Mouse (Mus musculus) NIH3T3 (cell line): ENCODE results near the gene 1700016D06Rik.
"Not testable (repeated sequence)": the region's sequence is repeated elsewhere in the genome, so short reads cannot be mapped to it uniquely, and the experiment has no call there.

ENCODE experiments used
- DNase-seq: peaks from one replicate; pipeline ENCODE4 v3.0.0-alpha.2; 2012; ENCODE audit warnings: low read depth

Gene 1700016D06Rik

DNA sequence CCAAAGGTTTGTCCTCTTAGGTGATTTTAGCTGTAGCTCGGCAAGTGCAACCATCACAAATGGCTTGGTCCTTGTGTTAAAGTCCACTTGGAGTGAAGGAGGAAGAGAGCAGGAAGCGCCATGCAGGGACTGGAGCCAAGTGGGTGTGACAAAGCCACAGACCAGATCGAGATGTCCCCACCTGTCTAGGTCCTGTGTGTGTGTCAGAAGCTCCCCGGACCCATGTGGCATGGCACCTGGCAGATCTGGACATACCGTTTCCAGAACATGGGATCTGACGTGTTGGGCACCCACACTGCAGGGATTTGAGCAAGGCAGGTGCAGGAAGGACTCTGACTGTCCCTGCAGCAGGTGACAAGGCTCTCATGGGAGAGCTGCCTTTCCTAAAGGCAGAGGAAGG is 565 bp upstream of the 1700016D06Rik start:
- DNase-seq, result no peak

DNA sequence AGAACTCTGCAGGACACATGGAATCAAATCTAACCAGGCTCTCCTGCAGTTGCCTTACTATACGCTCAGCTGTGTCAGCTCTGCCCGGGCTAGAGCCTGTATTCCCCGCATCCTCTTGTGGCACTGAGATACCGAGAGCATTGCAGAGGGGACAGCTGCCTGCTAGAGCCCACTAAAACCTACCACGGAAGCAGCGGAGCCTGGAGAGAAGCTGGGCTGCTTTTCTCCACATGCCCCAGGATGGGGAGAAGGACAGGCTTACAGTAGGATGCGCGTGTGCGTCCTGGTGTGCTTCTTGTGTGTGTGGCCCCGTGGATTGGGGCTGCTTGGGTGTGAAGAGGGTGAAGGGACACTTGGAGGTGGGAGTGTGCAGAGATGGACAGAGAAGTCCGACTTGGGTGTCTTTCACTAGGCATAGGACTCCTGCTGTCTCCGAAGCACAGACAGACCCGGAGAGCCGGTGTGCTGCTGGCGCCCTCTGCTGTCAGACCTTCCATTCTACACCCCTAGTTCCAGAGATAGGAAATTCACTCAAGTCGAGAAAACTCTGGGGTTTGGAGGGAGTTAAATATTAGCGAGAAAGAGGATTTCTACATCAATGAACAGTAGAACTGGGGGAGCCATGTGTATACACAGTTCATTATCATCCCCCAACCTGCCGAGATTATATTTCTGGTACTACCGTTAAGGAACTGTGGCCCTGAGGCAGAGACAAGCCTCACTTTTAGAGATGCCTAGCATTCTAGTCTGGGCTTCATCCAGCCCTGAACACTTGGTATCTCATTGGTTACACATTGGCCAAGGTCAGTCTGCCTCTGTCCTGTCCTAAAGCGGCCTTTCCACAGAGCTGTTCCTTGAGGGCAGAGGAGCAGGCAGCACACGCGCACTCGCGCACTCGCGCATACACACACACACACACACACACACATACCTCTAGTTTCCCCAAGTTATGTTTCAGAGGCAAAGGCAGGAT is 517 bp downstream of the 1700016D06Rik start:
- DNase-seq, result peak; percentile 87

DNA sequence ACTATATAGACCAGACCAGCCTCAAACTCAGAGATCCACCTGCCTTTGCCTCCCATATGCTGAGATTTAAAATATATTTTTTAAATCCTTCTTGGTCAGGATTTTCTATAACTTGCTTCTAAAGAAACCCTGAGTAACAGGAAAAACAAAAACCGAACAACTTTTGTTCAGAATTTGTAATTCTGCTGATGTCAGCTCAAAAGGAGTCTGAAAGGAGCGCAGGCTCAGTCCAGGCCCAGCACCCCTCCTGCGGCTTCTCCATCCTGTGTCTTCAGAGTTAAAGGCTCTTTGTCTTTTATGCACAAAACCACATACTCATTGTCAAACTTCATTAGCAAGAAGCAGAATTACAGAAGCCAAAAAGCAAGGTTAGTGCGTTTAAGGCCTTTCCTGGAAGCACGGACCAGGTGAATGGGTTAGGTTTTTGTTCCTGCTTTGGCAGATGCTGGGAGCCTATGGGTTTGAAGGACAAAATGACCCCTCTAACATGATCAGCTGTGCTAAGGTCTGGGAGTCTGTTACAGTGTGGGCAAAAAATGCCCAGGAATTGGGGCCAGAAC is 1.3 kb downstream of the 1700016D06Rik start:
- DNase-seq, result no peak

DNA sequence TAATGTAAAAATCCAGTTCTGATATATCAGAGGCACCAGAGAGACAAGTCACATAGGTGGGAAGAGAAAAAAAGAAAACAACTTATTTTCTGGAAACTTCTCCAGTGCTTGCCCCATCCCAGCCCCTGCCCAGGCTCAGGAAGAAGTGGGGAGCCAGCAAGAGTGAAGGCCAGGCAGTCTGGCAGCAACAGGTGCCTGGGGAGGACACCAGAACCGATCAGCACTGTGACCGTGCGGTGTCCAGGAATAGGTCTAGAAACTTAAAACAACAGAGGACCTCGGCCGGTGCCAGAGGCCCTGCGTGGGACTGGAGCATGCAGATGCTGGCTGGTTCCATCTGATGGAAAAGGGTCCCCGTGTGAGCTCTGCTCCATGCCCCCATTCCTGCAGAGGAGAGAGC is 3.4 kb downstream of the 1700016D06Rik start:
- no peak for DNase-seq

DNA sequence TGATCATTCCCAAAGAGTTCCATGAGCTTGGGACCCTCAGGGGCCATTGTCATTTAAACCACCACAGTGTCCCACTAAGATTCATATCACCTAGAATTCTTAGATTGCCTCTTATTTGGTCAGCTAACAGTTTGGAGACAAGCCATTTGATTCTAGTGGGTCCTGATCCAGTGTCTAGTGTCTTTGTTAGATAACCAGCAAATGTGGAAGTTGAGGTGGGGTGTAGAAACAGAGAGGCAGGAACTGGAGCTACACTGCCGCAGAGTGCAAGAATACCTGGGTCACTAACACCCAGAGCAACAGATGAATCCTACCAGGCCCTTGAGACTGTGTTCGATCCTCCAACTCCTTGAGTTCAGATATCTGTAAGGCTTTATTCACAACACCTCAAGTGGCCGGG is 4.7 kb downstream of the 1700016D06Rik start:
- DNase-seq, result no peak

DNA sequence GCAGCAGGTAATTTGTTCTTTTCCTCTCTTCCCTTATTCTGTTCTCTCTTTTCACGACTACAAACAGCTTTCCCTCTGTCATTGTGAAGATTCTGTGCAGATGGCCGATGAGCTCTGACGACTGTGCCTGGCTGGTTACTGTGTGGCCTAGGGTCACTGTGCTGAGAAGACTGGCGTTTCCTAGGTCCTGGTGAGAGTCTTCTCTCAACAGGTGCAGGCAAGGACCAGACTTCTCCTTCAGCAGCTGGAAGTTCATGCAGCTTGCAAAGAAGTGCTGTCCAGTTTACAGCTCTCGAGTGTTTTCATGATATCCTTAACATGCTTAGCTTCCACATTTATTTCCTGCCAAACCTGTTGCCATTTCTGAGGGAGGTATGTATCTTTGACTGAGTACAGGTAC is 6.9 kb downstream of the 1700016D06Rik start:
- no peak for DNase-seq

DNA sequence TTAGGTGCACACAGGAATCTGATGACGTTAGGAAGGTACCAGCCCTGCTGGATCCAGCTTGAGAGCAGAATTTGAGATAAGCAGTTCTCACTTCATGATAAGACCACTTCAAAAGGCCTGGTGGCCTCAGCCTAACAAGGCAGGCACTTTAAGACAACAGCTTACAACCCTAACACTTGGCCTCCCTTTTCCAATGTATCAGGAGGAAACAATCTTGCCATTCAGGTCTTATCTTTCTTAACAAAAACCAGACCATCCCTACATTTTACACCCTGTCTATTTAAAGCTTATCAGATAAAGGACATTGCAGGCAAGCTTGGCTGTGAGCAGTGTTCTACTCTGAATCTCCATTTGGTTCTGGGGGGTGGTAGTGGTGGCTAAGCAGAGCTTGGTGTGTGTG is 8.4 kb downstream of the 1700016D06Rik start:
- no peak for DNase-seq

DNA sequence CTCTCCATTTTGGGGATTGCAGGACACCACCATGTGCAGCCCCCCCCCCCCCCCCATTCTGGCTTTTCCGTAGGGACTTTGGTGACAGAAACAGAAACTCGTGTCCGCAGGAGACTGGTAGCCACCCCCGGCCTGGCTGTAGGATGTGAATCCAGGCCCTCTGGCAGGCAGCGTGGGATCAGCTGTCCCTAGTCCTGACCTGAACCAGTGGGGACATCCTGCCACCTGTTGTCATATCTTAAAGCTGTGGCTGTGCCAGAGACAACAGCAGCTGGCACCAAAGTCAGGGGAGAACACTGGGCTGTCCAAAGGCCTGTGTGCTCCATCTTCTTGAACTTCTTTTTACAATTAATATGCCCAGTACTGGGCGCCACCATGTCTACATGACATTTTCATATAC is 9.1 kb downstream of the 1700016D06Rik start:
- no peak for DNase-seq

DNA sequence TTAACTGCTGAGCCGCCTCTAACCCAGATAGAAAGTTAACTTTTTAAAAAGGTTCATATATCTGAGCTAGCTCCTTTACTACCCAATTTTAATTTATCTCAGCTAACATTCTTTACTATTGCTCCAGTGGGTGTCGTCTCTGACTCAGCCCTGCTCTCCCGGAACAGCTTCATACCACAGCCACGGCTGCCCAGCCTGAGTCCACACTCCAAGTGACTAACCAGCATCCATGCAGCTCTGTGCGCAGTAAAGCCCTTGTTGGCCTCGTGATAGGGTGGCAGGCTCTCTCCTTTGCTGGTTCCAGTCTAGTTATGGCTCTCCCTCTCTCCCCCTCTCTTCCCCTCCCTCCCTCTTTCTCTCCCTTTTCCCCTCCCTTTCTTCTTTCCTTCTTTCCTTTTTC is 9.6 kb downstream of the 1700016D06Rik start:
- peak; percentile 81 for DNase-seq

DNA sequence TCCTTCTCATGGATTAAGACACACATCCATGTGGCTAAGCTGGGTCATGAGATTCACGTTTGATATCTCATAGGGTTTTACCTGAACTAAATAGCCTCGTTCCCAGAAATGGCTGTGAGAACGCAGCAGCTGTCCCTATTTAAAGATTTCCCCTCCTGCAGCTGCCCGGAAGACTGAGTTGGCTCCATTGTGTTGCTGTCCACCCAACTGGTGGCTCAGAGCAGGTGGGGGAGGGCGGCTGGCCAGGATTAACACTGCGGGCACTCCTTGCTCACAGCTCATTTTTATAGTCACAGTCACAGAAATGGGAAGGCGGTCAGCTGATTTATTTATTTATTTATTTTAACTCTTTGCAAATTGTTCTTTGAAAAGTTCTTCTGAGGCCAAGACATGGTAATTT is 10.9 kb downstream of the 1700016D06Rik start:
- no peak for DNase-seq

DNA sequence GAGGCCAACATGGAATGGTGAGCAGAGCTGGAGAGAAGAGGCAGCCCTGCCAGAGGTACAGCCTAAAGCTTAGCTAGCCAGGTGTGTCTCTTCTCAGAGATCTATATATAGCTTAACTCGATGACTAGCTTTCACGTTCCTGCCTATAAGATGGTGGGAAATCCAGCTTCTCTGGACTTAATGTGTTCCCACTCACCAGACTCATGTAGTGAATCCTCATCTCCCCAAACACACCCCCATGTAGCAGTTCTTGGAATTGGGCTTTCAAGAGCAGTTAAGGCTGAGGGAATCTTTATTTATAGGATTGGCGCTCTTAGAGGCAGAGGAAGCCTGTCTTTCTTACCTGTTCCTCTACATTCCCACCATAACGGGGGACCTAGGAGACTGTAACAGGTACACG is 13.6 kb downstream of the 1700016D06Rik start:
- DNase-seq, result no peak

DNA sequence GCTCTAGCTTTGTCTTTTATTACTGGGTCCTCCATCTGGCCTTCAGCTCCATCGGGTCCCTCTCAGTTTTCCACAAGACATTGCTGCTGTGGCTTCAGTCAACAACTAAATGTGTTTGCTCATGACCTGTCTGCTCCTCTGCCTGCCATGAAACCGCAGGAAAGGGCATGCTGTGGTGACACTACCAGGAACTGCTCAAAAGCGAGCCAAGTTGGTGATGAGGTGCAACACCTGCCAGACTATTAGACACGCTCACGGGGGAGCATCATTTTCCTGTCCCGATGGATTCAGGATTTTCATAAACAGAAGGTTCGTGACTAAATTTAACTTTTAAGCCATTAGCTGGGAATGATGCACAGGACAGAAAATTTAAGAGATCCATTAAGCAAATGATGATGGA is 16.3 kb downstream of the 1700016D06Rik start:
- DNase-seq, result no peak

DNA sequence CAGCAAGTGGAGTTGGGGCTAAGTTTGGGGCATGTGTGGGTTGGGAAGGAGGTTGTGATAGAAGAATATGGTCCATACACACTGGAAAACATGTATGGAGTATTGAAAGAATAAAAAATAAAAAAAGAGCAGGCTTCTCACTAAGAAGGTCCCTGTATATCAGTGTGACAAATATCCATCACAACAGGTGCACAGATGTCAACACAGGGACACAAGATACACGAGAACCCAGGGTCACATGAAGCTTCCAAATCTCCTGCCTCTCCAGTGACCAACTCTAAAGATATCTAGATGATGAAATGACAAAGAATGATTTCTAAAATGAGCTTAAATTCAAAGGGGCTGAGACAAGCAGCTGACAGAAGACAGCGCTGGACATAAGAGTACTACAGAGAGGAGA is 32.6 kb downstream of the 1700016D06Rik start:
- DNase-seq, result no peak

DNA sequence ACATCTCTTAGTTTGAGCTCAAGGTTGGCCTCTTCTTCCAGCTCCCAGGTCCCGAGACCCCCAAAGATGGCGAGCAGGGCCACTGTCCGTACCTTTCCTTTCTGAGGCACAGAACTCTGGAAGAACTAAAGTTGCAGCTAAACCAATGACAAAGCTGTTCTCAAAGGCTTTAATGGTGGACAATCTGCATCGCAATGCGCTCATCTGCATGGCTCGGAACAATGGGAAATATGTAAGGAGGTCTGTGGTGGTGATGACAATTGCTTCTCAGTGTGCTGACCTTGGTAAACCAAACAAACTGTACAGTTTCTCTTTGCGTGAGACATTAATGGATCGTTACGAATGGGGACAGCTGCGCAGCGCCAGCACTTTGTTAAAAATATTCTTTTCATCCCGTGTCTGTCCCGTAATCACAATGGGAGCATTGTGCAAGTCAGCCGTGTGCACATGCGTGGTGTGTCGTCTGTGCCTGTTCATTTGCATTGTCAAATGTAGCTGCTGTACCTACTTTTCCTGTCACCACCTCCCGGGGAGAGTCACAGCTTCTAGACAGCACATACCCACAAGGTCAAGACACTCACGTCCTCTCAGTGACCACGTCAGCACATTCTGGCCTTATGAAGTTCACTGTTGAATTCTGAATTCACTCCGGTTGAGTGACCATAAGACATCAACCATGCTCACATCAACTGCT is 34.7 kb downstream of the 1700016D06Rik start:
- DNase-seq, result not testable (repeated sequence)

DNA sequence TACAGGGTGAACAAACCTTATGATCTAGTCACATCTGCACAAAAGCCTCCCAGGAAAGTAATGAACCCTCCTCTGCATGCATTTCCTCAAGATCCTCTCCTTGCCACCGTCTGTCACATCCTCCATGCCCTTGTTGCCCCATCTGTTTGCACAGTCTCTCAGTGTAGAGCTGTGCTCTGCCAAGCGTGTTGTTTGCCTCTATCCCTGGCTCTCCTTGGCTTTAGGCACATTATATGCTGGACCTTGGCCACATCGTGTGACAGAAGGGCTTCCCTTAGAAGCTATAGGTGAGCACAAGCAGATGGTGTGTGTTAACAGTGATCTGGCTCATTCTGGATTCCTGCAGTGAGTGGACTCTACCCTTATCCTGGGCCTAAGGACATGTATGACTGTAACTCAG is 38.9 kb downstream of the 1700016D06Rik start:
- DNase-seq, result no peak

DNA sequence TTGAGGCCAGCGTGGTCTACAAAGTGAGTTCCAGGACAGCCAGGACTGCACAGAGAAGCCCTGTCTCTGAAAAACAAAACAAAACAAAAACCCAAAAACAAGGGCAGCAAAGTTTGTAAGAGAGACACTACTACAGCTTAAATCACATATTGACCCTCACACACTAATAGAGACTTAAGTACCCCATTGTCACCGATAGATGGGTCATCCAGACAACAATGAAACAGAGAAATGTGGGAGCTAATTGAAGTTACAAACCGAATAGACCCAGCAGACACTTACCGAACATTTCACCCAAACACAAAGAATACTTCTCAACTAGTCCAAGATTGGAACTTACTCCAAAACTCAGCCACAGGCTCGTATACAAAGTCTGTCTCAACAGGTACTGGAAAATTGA is 50.8 kb downstream of the 1700016D06Rik start:
- no peak for DNase-seq

DNA sequence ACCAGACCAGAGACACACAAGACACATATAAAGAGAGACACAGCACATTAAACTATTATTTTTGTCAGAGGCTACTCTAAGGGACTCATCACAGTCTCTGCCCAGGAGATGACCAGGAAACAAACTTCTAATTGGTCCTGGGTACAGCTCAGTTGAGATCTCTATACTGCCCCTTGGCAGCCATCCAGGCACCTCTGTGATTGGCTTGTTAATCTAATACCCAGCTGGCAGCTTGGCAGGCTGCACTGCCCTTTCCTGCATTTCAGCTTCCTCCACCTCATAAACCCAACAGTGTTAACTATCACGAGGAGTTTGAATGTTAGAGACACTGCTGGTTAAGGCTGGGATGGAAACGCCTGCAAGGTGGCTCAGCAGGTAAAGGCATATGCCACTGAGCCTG is 57.7 kb downstream of the 1700016D06Rik start:
- DNase-seq, result no peak

DNA sequence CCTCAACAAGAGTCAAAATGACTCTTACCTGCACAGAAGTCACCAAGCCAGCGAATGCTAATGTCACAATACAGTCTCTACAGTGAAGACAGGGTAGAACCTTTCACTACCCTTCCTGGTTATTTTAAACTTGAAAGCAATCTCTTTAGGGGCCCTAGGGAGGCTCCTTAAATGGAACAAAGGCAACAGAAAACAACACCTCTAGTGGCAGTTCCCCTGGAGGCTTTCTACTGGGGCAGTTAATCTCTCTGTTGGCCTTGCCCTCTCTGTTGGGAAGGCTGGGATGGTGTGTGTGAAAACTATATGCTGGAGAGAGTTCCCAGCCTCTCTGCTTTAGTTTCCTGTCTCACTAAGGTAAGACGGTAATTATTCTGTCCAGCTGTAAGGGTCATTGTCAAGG is 60.3 kb downstream of the 1700016D06Rik start:
- DNase-seq, result no peak

DNA sequence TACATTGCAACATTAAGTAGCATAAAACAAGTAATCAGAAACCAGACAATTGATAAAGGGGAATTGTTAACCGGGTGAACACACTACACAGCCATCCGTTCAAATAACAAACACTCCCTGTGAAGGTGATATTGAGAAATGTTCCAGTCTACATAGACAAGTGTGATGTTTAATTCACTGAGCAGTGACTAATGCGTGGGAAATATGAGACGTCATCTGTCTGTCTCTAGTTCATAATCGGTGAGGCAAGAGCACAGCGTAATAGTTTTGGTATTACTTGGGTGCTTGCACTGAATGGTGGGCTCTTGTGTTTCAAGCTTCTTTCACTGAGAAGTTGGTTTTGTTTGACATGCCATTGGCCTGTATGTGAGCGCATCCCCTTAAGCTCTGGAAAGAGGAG is 63.3 kb downstream of the 1700016D06Rik start:
- DNase-seq, result peak; percentile 16

DNA sequence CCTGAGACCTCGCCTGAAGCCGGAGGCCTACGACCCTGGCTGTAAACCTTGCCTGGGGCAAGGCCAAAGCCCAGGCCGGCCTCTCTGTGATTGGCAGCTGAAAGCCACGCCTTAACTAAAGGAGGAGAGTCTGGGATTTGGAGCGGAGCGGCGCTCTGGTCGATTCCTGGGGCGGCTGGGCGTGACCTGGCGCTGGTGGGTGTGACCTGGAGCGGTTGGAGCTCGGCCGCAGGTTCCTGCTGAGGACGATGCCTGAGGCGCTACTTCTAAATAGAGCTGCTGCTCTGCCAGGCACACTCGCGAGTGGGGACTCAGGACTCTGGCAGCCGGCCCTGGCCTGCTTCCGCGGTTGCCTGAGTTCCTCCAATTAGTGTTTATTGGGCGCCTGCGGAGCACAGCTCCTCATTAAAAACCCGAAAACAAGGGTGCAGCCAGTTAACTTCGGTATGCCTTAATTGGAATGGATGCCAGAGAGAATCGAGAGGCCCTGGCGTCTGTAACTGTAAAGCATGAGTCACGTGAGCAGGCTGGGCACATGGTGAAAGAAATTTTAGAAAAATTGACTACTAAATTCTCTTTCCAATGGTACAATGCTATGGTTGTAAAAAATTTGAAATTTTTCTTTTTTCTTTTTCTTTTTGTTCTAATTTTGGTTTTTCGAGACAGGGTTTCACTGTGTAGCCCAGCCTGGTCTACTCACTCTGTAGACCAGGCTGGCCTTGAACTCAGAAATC is 64.4 kb downstream of the 1700016D06Rik start:
- DNase-seq, result peak; percentile 90

DNA sequence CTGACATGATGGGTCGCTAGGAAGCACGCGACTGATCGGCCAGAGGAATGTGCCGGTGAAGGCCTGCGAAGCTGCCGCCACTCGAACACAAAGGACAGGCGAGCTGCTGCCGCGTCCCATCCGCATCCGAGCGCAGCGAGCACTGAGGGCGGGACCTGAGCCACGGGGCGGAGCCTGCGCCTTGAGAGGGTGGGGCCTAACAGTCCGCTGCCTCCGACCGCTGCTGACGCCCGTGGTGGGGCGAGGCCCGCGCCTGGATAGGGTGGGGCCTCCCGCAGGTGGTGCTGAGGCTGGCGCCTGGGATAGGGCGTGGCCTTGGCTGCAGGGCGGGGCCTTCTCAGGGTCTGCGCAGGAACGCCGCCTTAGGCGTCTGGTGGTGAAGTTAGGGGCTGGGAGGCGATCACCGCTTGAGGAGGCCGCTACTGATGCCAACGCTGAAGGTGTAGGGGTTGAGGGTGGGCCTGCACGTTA is 65.2 kb downstream of the 1700016D06Rik start, which contains the start of gene Ankrd10:
Gene Ankrd10 (minus strand): TSS at position 147 of the 471 bp plus-strand sequence.
- DNase-seq, result peak; percentile 97

DNA sequence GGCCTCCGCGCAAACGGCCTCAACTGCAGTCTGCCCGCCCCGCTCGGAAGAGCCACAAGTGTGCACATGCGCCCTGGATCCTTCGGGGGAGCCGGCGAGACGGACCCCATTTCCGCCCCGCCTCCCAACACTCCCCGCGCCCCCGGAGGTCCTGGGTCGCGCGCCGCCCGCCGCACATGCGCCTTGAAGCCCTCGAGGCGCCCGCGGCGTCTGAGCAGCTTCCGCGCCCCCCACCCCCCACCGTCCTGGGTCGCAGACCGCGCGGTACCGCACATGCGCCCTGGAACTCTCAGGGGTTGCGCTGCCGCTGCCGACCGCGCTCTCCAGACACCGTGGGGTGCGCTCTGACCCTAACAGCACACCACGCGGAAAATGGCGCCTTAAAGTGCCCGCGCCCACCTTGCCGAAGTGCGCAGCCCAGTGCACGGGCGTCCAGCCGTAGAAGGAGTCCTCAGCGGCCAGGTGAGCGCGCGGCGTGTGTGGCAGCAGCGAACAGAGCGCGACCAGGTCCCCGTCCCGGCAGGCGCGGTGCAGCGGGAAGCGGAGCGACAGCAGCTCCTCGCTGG is 65.8 kb downstream of the 1700016D06Rik start:
- DNase-seq, result peak; percentile 92
